Mouse (Mus musculus): ENCODE measurements at regions not wholly inside any gene's neighbourhood (a gene's known extent, or its start where the extent isn't known, plus 50 kb on each side); places are given as distances from the start of the nearest gene placed in this dataset.
"Not testable (repeated sequence)": the region's sequence is repeated elsewhere in the genome, so short reads cannot be mapped to it uniquely, and the experiment has no call there.

DNA sequence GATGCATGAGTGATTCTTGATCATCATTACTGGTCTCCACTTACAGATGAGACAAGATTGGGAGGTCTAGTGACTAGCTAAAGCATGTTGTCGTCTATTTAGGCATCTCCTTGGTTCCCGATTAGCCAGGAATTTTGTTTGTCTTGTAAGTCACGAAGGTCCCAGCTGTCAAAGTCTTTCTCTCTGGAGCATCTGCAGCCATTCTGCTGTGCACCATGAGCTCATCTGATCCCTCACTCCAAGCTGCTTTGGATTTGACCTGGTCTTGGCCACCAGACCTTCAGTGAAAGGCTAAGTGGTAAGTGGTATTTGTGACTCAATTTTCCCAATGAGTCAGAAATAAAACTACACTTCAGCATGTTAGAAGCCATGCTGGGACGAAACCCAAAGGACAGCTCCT lies 53.3 kb upstream of the Creb5 start:
- DNase-seq, result no peak
- intact Hi-C loops (cut with DNase I), result no loop called here

DNA sequence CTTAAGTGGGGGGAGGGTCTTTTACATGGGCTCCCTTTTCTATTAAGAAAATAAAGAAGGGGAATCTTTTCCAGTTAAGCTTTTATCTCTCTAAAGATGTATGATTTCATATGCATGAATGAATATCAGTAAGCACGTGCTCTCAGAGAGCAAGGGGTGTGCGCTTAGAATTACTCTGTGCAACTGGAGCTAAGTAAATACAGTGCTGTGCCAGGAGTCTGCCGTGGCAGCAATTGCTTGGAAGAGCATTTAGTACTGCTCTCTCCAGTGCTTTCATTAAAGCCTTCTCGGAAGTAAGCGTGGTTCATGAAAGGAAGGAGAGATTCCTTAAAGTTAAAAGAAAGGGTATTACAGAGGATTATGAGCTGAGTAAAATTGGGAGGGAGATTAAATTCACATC lies 54.5 kb upstream of the Creb5 start:
- DNase-seq, result no peak
- intact Hi-C loops (cut with DNase I), result no loop called here

DNA sequence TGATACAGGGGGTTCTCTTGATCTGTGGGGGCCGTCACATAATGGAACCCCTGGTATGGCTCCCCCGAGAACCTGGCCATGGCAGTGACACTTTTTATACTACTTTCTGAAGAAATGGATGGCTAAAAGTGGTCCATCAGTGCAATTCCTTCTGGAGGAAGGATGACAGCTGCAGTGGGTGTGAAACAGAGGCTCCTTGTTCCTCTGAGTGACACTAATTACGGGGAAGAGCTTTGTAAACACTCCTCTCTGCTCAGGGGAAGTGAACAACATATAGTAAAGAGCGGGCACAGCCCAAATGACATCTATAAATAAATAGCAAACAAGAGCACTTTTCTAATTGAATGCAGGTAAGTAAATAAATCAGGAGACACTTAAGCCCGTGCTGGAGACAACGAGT lies 57.7 kb upstream of the Creb5 start:
- no peak for DNase-seq
- intact Hi-C loops (cut with DNase I), result no loop called here

DNA sequence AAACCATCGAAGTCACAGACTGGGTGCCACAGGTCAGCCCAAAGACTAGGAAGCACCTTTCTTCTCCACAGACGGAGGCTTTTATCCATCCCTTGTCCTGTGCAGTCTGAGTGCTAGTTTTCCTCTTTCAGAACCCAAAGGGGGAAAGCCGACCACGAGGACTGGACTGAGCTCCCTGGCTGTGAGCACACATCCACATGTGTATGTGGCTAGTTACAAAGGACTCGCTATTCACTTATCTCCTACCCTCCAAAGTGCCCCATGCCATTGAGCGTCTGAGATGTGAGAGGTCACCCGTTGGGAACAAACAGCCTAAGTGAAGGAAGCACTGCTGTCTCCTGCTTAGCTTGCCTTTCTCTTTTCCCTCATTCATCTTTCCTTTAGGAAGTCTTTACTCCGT lies 65.0 kb upstream of the Creb5 start:
- intact Hi-C loops (cut with DNase I), result no loop called here
- no peak for DNase-seq

DNA sequence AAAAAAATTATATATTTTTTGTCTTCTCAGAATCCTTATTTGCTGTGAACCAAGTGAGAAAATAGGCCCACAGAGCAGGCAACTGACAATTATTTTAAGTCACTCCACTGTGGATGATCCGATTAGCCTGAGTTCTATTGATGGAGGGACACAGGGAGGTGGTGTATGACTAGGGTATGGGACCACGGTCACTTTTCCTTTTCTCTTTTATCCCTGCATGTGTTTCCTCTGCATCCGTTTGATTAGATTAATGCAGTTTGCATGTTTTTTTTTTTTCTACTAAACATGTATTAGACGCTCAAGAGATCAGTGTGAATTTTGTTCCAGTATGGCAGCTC lies 65.4 kb upstream of the Creb5 start:
- intact Hi-C loops (cut with DNase I), result no loop called here
- DNase-seq, result no peak

DNA sequence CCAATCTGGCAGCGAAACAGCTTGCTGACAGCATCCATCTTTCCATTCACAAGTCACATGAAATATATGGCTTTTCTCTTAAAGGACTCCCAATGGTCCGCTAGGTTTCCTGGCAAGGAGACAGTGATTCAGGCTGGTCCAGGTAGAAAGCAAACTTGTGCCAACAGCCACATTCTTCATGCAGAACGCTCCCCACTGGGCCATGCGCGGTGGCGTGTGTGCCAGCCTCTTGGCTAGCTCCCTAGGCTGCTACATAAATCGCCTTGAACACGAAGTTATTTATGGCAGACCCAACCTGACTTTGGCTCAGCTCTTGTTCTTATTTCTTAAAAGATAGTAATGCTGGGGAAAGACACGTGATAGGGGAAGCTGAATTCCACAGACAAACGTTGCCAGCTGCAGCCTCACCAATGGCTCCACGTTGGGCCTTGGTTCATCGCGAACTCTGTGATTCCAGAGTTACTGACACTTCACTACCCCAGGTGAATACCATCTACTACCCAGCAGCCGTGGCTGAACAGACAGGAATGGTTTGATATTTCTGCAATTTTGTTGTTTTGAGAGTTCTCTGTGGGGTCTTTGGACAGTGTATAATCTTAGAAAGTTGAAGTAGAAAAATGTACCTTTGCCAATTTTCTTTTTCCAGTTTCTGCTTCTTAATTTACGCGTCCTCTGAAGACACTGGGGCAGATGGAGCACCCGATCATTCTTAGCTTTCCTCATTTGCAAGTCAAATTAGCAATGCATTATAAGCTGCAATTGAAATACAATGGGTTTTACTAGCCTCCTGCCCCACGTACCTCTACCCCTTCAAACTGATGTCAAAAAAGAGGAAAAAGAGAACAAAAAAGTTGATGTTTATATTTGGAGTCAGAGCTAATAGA lies 66.0 kb upstream of the Creb5 start:
- peak; percentile 29 for DNase-seq
- intact Hi-C loops (cut with DNase I), result no loop called here

DNA sequence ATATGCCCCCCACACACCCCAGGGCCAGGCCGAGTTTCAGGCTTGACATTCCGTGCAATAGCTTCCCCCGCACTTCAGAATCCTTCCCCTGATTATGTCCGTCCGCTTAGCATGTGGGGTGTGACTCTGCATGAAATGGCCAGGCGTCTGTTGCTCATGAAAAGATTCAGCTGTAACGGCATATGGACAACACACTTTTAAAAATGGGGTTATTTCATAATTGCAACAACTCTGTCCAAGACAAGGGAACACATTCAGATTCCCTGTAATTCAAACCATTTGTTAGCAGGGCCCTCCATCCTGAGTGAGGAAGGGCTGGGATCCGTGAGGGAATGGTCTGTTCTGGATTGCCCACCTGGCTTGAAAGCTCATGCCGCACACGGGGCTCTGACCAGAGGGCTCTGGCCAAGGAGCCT lies 68.2 kb upstream of the Creb5 start:
- DNase-seq, result no peak
- intact Hi-C loops (cut with DNase I), result no loop called here

DNA sequence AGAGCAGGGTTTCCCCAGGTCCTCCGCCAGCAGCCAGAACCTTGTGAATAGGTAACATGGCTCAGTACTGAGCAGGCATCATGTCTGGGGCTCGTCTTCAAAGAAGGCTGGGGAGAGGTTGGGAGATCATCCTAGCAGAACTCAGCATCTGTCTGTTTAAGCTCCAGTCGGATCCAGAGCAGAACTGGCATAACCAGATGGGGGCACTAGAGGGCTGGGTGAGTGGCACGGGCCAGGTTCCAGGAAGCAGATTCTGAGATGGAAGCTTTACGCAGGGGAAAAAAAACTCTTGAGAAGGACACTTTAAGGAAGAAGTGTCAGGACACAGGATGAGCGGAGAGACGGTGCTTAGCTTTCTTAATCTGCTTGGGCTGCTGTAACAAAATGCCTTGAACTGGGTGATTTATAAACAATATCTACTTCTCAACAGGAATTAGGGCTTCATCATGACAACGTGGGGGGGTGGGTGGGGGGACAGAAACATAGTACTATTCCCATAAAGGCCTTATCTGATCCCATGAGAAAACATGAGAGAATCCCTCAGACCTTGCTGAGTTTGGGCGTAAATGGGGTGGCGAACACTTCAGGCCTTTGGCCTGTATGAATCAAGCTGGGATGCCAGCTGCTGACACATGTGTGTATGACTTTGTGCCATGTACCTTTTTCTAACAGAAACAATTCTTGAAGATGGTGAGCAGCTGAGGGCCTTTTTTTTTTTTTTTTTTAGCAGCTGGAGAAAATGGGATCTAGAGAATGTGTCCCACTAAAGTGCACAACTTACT lies 69.6 kb upstream of the Creb5 start:
- peak; percentile 74 for DNase-seq
- intact Hi-C loops (cut with DNase I), result no loop called here

DNA sequence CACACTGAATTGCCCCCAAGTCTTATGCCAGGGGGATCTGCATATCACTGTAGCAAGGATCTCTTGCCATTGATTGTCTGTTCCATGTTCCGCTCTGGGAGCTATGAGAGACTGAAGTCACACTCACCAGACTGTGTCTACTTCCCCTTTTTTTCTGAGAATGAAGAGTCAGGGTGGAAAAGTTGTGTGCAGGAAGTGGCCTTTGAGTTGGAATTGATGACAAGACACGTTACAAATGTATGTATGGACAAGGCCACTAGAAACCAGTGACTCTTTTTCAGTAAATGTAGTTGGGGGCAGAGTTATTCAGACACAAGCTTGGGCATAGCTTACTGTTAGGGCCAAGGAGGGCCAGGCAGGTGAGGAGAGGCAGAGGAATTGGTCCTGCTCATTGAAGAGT lies 70.4 kb upstream of the Creb5 start:
- no peak for DNase-seq
- intact Hi-C loops (cut with DNase I), result no loop called here

DNA sequence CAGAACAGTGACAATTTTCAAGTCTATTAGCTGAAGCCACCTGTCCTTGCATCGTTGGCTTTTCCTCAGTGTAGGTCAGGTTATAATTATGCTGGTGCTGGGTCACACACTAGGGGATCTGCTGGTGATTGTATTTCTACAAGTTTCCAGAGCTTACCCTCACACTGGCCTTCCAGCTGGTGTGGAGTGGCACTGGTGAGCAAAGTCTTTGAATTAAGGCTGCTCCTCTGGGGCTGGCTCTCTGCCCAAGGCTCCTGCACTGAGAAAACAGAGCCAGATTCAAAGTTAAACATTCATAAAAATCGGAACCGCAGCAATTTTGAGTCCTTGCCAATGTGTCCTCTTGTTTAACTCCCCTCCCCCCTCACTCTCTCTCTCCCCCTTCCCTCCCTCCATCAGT lies 75.7 kb upstream of the Creb5 start:
- DNase-seq, result peak; percentile 53
- intact Hi-C loops (cut with DNase I), result no loop called here

DNA sequence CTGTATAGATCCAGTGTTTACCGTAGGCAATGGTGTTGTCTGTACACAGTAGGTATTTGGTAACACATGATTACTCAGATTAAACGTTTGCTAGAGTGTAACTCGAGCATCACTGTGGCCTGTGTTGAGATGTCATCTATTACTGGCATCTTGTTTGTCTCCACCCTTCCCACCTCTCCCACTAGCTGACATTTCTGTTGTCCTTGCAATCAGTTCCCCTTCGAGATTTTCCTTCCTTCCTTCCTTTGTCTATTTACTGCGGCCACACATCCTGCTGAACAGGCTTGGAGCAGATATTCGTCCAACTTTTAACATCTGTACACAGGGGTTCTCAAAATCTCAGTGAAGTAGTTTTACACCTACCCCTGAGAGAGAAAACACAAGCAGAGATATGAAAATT lies 77.7 kb upstream of the Creb5 start:
- no peak for DNase-seq
- intact Hi-C loops (cut with DNase I), result no loop called here

DNA sequence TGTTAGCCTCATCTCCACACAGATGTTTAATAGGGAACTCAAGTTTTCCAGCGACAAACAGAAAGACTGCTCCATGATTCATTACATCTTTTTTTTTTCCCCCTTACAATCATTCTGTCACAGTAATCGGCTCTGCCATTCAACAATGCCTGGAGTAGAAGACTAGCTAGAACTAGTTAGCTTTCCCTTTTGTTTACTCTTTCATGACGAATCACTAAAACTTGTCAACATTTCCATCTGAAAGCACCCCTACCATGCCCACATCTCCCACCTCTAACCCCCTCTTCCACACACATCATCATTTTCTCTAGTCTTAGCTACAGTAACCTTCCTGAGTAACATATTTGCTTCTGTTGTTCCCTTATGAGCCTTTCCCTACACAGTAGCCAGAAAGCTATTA lies 78.6 kb upstream of the Creb5 start:
- DNase-seq, result no peak
- intact Hi-C loops (cut with DNase I), result no loop called here

DNA sequence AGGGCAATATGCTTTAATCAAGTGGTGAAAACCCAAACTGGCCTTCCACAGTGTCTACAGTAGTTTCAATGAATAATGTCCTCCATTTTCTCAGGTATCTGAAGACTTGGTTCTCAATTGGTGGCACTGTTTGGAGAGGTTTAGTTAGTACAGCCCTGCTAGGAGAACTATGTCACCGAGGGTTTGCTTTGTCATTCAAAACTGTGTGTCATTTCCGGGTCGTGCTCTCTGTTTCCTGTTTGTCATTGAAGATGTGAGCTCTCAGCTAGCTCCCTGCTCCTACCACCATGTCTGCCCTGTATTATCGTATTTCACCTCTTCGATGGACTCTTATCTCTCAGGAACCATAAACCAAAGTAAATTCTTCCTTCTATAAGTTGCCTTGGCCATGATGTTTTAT lies 79.3 kb upstream of the Creb5 start:
- intact Hi-C loops (cut with DNase I), result no loop called here
- no peak for DNase-seq

DNA sequence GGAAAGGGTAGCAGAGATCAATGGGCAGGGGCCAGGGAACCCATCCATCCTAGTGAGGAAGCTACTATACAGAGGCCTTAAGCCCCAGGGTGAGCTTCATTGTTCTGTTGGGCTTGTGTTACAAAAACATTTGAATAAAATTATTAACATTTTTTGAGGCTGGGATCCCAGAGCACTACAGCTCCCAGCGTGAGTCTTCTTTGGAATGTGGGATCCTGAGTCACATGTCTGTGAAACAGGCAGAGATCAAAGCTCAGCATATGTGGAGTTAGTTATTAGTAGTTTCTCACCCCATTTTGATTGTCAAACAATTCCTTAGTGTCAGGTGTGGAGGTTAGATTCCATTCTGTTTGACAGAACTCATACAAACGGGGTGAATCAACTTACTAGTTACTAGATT lies 79.7 kb upstream of the Creb5 start:
- no peak for DNase-seq
- intact Hi-C loops (cut with DNase I), result no loop called here

DNA sequence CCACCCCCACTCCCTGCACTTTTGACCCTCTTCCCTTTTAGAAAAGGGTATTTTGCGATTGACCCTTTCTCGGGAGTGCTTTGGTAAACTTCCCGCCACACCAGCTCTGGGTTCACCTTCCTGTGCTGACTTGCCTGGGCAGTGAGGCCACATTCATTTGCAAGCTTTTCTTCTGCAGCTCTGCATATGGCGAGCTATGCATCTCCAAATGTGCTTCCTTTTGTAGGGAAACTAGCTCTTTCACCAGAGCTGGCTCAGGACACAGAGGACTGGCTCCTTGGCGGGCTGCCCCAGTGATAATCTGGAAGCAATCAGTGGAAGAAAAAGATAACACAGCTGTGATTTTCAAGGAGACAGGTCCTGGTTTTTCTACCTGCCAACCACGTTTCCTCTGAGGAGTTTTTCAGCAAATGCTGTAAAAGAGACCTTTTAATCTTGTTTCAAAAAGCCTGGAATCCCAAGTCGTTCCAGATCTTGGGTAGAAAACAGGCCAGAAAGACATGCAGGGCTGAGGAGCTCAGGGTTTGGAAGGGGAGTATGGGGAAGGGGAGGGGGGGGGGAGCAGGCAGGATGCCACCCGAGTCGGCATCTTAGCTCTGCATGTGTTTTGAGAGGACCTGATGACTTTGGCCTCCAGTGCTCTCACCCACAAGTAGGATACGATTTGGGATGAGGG lies 85.7 kb upstream of the Creb5 start:
- intact Hi-C loops (cut with DNase I), result no loop called here
- DNase-seq, result peak; percentile 45

DNA sequence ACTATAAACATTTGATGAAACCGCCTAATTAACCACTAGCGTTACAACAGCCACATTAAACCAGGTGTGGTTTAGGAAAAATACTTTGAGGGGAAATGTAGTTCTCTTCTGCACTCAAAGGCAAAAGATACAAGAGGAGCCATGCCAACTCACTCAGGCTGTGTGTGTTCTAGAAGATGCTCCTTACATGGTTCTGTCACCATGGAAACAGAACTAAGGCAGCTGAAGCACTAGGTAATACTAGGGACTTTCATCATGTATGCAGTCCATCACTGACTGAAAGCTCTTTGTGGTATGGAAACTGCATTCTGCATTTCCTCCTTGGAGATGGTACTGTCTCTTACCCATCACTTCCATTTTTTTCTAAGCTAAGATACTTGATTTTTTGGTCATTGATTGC lies 87.6 kb upstream of the Creb5 start:
- intact Hi-C loops (cut with DNase I), result no loop called here
- no peak for DNase-seq

DNA sequence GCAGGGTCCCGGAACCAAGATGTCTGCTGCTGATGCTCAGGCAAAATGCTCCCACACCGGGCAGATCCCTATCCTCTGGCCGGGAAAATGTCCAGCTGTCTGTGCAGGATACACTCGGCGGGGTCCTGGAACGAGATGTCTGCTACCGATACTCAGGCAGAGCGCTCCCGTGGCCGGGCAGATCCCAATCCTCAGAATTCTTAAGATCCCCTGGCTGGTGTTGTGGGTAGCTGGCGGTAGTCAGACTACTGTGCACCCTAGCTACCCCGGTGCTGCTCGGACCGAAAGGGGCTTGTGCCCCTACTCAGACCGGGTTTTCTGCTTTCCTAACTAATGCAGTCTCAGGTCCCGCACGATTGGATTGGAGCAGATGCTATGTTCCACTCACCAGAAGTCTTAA lies 104.9 kb upstream of the Creb5 start:
- intact Hi-C loops (cut with DNase I), result not testable (repeated sequence)

DNA sequence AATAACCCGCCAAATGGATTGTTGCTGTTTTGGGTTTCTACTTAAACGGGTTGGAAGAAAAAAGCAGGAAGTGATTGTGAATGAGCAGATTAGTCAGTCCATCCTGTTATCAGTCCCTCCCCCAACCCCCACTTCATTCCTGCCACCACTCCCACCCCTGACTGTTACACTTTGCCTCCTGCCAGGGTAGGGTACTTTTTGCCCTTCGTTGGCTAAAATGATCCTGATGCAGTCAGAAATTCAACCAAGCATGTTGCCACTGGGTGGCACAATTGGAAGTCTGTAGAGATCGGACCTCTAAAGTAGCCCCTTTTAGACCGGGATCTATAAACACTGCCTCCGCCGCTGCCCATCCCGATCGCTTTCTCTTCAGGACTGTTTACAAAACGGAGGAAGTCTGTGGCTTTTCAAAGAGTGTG lies 96.0 kb upstream of the Jazf1 start:
- DNase-seq, result peak; percentile 49
- intact Hi-C loops (cut with DNase I), result loop anchor here (10.0 kb wide), 1 partner anchor 560 kb away; no protein-coding TSS in a partner anchor

More for the DNA sequence above, 104.9 kb upstream of the Creb5 start:
- DNase-seq, result not testable (repeated sequence)

DNA sequence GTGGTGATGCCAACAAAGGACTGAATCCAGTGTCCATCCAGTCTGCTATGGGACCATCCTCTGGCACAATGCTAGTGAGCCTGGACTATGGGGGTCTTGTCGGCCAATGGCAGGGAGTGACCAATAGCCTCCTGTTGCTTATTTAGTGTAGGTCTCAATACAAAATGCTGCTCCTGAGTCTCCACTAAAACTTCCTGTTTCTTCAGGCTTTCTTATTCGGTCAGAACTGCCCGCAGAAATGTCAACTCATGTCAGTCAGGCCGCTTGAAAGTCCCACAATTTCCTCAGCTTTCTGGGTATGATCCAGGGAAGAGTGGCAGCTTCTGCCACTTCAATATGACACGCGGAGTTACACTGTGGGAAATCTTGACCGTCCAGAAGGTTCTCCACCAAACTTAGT lies 94.7 kb upstream of the Jazf1 start:
- intact Hi-C loops (cut with DNase I), result loop anchor here (10.0 kb wide), 1 partner anchor 562 kb away; no protein-coding TSS in a partner anchor
- no peak for DNase-seq

DNA sequence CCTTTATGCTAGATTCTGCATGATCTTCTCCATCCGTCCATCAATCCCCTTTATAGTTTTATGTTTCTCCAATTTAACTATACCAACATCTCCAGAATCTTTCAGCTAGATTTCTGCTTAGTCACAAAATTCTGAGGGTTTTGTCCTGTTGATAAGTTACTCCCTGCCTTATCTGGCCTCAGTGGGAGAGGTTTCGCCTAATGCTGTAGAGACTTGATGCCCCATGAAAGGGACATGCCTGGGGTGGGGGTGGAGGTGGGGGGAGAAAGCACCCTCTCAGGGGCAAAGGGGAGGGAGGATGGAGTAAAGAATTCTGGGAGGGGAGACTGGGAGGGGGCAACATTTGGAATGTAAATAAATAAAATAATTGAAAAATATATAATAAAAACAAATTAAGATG lies 93.2 kb upstream of the Jazf1 start:
- no peak for DNase-seq
- intact Hi-C loops (cut with DNase I), result loop anchor here (10.0 kb wide), 1 partner anchor 563 kb away; no protein-coding TSS in a partner anchor

DNA sequence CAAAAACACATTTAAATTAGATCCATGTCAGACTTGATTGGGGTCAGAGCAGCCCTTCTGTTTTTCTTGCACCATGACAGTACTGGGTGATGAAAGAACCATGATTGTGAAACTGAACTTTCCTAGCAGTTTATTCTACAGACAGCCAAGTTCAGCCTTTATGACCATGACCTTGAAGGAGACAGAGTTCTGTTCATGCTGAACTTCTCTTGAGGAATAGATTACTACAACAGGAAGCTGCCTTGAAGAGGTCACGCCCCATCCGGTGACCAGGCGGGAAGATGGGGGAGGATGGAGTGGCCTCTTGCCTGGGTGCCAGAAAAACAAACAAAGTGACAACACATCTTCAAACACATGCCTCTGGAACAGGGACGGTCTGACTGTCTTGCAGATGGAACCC lies 86.2 kb upstream of the Jazf1 start:
- no peak for DNase-seq
- intact Hi-C loops (cut with DNase I), result no loop called here

DNA sequence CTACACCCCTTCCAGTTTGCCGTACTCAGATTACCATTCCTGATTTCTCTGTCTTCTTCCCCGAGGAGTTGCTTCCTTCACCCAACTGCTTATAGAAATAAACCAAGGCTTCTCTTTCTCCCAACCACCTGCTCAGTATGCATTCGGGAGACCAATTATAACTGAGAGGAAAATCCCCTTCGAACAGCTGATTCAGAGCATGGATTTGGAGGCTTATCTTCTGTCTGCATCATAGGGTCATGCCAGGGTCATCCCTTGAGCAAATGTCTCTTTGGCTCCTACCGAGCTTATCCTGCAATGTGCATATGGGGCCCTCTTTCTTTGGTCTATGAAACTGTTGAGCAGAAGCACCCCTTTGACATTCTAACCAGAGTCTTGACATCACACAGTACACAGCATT lies 79.0 kb upstream of the Jazf1 start:
- intact Hi-C loops (cut with DNase I), result no loop called here
- no peak for DNase-seq

Measured in left cerebral cortex, postnatal 4 days (tissue).